Comparison of ENCODE assay signal across 8 mouse cellular contexts in the genomic region with DNA sequence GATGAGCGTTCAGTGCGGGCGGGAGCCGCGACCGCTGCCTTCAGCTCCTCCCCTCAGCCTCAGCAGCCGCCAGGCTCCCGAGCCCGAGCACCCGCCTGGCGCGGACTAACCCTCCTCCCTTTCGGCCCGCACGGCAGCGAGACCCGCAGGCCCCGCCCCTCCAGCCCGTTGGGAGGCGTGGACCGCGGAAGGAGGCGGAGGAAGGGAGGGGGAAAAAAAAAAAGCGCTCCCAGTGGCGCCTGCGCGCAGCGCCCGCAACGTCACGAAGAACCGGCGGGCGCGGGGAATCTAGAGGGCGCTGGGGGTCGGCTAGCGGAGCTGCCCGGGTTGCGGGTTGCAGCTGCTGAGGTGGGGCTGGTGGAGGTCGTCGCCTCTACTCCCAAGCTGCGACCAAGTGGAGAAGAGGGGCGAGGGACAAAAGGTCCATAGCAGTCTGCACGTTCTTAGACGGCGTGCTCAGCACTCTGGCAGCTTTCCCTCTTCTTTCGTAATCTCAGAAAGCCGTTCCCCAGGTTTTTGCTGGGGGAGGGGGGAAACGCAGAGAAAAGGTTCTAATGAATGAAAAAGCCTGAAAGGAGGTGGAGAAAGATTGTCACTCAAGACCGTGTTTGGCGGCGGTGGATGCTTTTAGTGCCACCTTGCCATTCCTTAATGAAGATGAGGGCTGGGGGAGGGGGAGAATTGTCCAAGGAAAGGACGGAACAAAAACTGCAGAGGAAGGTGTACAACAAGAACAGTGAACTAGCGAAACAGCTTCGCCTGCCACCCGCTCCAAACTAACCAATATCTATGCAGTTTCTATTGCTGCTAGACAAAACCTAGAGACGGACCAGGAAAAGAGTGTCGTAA. TPM values are rescaled to one million over a fixed set of nuclear protein-coding genes. Genes with fewer than 3 reads are reported as not detected.
A peak's percentile ranks its signal among the peaks of the same experiment; 100 is the strongest.
DNase-seq lines count a peak whose midpoint lies in the region; ATAC-seq lines count a peak whose summit lies in the region.

No protein-coding gene starts in this region.

- peak; percentile 62 for DNase-seq in c-Kit-negative CD71-positive TER-119-positive erythroid progenitor cells, embryonic 14.5 days (ENCODE audit: low read depth, low spot score)
- DNase-seq in fat pad, adult 2 months (ENCODE audit: extremely low read depth, low read depth, low spot score) = peak; percentile 11
- DNase-seq in kidney, postnatal 10 days = peak; percentile 93
- peak; percentile 87 for DNase-seq in naive thymus-derived CD4-positive, alpha-beta T cell, adult 2 months (ENCODE audit: low read depth)
- peak; percentile 85 for DNase-seq in splenic B cell, adult 2 months (ENCODE audit: low read depth, low spot score)

- H3K4me3 ChIP-seq in heart, embryonic 13.5 days = peak overlapping the region; percentile 69
- H3K4me3 ChIP-seq in liver, embryonic 12.5 days = peak overlapping the region; percentile 63

- no peaks in the 10 kb centered on the region for H3K36me3 ChIP-seq in heart, embryonic 13.5 days
- H3K36me3 ChIP-seq in liver, embryonic 12.5 days = no peaks in the 10 kb centered on the region
- no peaks in the 10 kb centered on the region for H3K36me3 ChIP-seq in splenic B cell, adult 2 months (ENCODE audit: control insufficient read depth, insufficient read depth, low read length, poor library complexity, severe bottlenecking)

- H3K27me3 ChIP-seq in heart, embryonic 13.5 days (replicated peaks) = no peaks in the 10 kb centered on the region
- H3K27me3 ChIP-seq in liver, embryonic 12.5 days (replicated peaks) = peaks cover 8% of the 10 kb centered on the region; the same call in 1 of the 2 replicates
- H3K27me3 ChIP-seq in splenic B cell, adult 2 months (ENCODE audit: control insufficient read depth, insufficient read depth, low read length, poor library complexity, severe bottlenecking) = no peaks in the 10 kb centered on the region

- H3K27ac ChIP-seq in heart, embryonic 13.5 days (replicated peaks) = peak overlapping the region; percentile 86
- H3K27ac ChIP-seq in liver, embryonic 12.5 days = peak overlapping the region; percentile 62; the same call in 1 of the 2 replicates

- H3K9me3 ChIP-seq in heart, embryonic 13.5 days = no peaks in the 10 kb centered on the region
- H3K9me3 ChIP-seq in liver, embryonic 12.5 days (replicated peaks) = no peaks in the 10 kb centered on the region

- no peaks in the 10 kb centered on the region for H3K4me1 ChIP-seq in heart, embryonic 13.5 days
- H3K4me1 ChIP-seq in liver, embryonic 12.5 days = peaks cover 9% of the 10 kb centered on the region; the same call in 1 of the 2 replicates

- 14% methylated on average over 49 of the region's 59 CpGs for WGBS in heart, embryonic 13.5 days
- WGBS in liver, embryonic 12.5 days (ENCODE audit: insufficient replicate concordance) = 6% methylated on average over 56 of the region's 59 CpGs

- peak; percentile 84 for ATAC-seq in CD4-positive, CD25-positive, alpha-beta regulatory T cell, adult 4 months
- peak; percentile 83 for ATAC-seq in heart, embryonic 13.5 days (ENCODE audit: extremely low read depth, insufficient number of reproducible peaks, low FRiP score, low TSS enrichment)
- peak; percentile 89 for ATAC-seq in liver, embryonic 12.5 days

- H3K9ac ChIP-seq in heart, embryonic 13.5 days = peak overlapping the region; percentile 87
- H3K9ac ChIP-seq in liver, embryonic 12.5 days = peak overlapping the region; percentile 68

- peak overlapping the region; percentile 70 for H3K4me2 ChIP-seq in heart, embryonic 13.5 days
- peak overlapping the region; percentile 84 for H3K4me2 ChIP-seq in liver, embryonic 12.5 days

RNA-seq across cellular contexts. Expression of a gene that starts 4.3 kb away (rescaled TPM):
- polyA plus RNA-seq in CD4-positive, CD25-positive, alpha-beta regulatory T cell, adult 4 months (2017; shearing (Covaris generic)) = under 1 TPM; 0.62 to 0.89 TPM
- polyA plus RNA-seq in heart, embryonic 13.5 days (2015; fragmentation: Nextera tagmentation; extraction: Ambion mirVana) = 6.1 and 6.4 TPM in 2 replicates
- polyA plus RNA-seq in liver, embryonic 12.5 days (2016; fragmentation: Nextera tagmentation; extraction: Ambion mirVana) = 1.5 and 2.1 TPM in 2 replicates

Comparison
In these comparisons a context has a peak if more than half of its experiments do, and no peak if none do; other contexts are left out.
1. Peak in every context shown above with its lines: DNase-seq, ATAC-seq, H3K4me3 ChIP-seq and H3K27ac ChIP-seq.
2. DNase-seq: peak in every context shown above with its lines; median percentile 93 in kidney, postnatal 10 days; 87 in naive thymus-derived CD4-positive, alpha-beta T cell, adult 2 months; 85 in splenic B cell, adult 2 months; 62 in c-Kit-negative CD71-positive TER-119-positive erythroid progenitor cells, embryonic 14.5 days; 11 in fat pad, adult 2 months.